Mouse (Mus musculus): ENCODE measurements around the gene Glyatl3. TPM values are rescaled to one million over a fixed set of nuclear protein-coding genes. Genes with fewer than 3 reads are reported as not detected.

Gene Glyatl3
- polyA plus RNA-seq, 1 experiment from 2014 or later = not detected

GRCm38 (mm10) chr17:40882172-40882571, 32.0 kb downstream of the Glyatl3 start:
- peaks cover 3% of the 10 kb centered on the region; the same call in 1 of the 2 replicates for H3K27me3 ChIP-seq (ENCODE audit: insufficient read depth, poor library complexity, severe bottlenecking)
- no peak overlapping the region for H3K4me3 ChIP-seq
- H3K27ac ChIP-seq = no peak overlapping the region
- WGBS = 94% methylated on average over 6 of the region's 6 CpGs
- H3K36me3 ChIP-seq = no peaks in the 10 kb centered on the region
- H3K4me1 ChIP-seq (replicated peaks) = peaks cover 6% of the 10 kb centered on the region; the same call in 1 of the 2 replicates
- DNase-seq (ENCODE audit: low spot score) = no peak
- no peaks in the 10 kb centered on the region for H3K9me3 ChIP-seq

DNA sequence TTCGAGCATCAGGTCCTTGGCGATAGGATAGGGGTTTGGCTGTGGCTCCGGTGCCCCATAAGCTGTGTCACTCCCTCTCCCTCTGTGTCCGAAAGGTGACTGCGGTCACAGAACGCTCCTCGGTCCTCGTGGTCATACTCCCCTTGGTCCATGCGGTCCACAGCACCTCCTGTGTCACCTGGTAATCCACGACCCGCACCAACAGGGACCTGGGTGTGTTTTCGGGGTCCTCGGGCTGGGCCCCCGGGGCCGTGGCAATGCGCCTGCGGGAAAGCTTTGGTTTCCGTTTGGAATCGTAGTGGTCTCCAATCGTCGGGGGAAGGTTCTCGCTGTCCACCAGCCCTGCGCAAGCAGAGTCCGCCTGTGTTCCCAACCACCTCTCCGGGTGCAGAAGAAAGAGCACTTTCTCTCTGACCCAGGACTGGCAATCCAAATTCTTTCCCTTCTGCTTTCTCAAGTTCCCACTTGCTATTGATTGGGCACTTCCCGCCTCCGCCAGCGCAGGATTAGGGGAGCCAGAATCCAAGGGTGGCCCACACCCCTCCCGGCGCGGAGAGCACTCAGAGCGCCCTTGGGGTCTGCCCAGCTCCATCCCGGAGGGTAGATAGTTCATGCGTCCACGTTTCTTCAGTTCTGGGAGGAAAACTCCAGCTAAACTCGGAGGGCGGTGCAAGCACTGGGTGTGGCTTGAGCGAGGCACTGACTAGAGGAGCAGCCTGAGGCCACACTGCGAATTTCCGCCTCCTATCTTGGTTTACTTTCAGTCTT, 34.0 kb downstream of the Glyatl3 start, which contains the start of gene 9130008F23Rik:
9130008F23Rik (minus strand) TSS at position 636 of the 768 bp plus-strand sequence.
- peaks cover 3% of the 10 kb centered on the region; the same call in 1 of the 2 replicates for H3K27me3 ChIP-seq (ENCODE audit: insufficient read depth, poor library complexity, severe bottlenecking)
- H3K9me3 ChIP-seq = no peaks in the 10 kb centered on the region
- under 1% methylated on average over 40 of the region's 40 CpGs for WGBS
- DNase-seq (ENCODE audit: low spot score) = peak; percentile 56
- H3K27ac ChIP-seq = peak within 1 kb of the TSS; percentile 84
- H3K36me3 ChIP-seq = no peaks in the 10 kb centered on the region
- peaks cover 6% of the 10 kb centered on the region; the same call in 1 of the 2 replicates for H3K4me1 ChIP-seq (replicated peaks)
- H3K4me3 ChIP-seq = peak within 1 kb of the TSS; percentile 70

DNA sequence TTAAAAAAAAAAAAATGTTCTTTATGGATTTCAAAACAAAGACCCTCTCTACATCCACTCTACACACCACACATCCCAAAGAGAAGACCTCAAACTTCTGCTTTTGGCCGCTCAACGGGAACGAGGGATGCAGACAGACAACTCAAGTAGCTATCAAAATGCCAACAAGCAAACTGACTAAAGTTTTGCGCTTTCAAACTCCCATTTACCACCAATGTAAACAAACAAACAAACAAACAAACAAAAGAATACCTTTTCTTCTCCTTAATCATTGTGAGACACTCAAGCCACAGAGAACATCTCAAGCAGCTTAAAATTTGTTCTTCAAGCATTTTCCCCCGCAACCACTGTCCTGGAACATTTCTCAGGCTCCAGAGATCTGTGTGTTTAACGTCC, 34.6 kb downstream of the Glyatl3 start:
- Histone ChIP-seq H3K27ac (peak overlapping the region; percentile 84; the same call in 1 of the 2 replicates), H3K9me3 (no peaks in the 10 kb centered on the region), H3K36me3 (no peaks in the 10 kb centered on the region), H3K4me1 (replicated peaks) (peaks cover 6% of the 10 kb centered on the region; the same call in 1 of the 2 replicates), H3K27me3 (ENCODE audit: insufficient read depth, poor library complexity, severe bottlenecking) (peaks cover 3% of the 10 kb centered on the region; the same call in 1 of the 2 replicates), H3K4me3 (peak overlapping the region; percentile 70)
- DNase-seq (ENCODE audit: low spot score) = no peak
- 6% methylated on average over 6 of the region's 6 CpGs for WGBS

GRCm38 (mm10) chr17:40877741-40878140, 36.4 kb downstream of the Glyatl3 start:
- Histone ChIP-seq H3K9me3 (no peaks in the 10 kb centered on the region), H3K4me1 (replicated peaks) (peaks cover 6% of the 10 kb centered on the region; the same call in 1 of the 2 replicates), H3K27ac (no peak overlapping the region), H3K27me3 (ENCODE audit: insufficient read depth, poor library complexity, severe bottlenecking) (peaks cover 3% of the 10 kb centered on the region; the same call in 1 of the 2 replicates), H3K4me3 (no peak overlapping the region), H3K36me3 (no peaks in the 10 kb centered on the region)
- no peak for DNase-seq (ENCODE audit: low spot score)
- 38% methylated on average over 3 of the region's 3 CpGs for WGBS

- no peaks in the 10 kb centered on the region for H3K9me3 ChIP-seq
- H3K36me3 ChIP-seq = no peaks in the 10 kb centered on the region
- no peak for DNase-seq (ENCODE audit: low spot score)
- 95% methylated on average over 1 of the region's 1 CpGs for WGBS
- peaks cover 6% of the 10 kb centered on the region; the same call in 1 of the 2 replicates for H3K4me1 ChIP-seq (replicated peaks)
- H3K27ac ChIP-seq = no peak overlapping the region
- peaks cover 3% of the 10 kb centered on the region; the same call in 1 of the 2 replicates for H3K27me3 ChIP-seq (ENCODE audit: insufficient read depth, poor library complexity, severe bottlenecking)
- H3K4me3 ChIP-seq = no peak overlapping the region
These were observed 38.6 kb downstream of the Glyatl3 start for GRCm38 (mm10) chr17:40875568-40875967.

GRCm38 (mm10) chr17:40874701-40875100, 39.4 kb downstream of the Glyatl3 start:
- Histone ChIP-seq H3K36me3 (no peaks in the 10 kb centered on the region), H3K27me3 (ENCODE audit: insufficient read depth, poor library complexity, severe bottlenecking) (peaks cover 3% of the 10 kb centered on the region; the same call in 1 of the 2 replicates), H3K27ac (no peak overlapping the region), H3K4me3 (no peak overlapping the region), H3K4me1 (replicated peaks) (peaks cover 4% of the 10 kb centered on the region; the same call in 1 of the 2 replicates), H3K9me3 (no peaks in the 10 kb centered on the region)
- no peak for DNase-seq (ENCODE audit: low spot score)
- 92% methylated on average over 3 of the region's 3 CpGs for WGBS

DNA sequence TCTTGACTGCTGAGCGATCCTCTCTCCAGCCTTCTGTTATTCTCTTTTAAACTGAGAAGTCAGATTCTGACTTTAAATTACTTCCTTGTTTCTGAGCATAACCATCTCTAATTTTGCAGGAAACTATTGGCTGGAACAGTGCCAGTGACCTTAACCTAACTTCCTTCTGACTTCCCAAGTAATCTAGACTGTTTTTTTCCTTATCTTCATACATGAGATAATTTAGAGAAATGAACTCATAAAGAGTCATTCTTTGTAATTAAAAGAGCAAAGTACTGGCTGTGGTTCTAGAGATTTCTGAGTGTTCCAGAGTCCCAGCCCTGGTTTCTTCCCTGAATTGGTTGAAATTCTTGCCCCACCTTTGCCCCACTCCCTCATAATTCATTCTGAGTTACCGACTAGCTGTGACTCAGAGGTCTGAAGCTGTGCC, 40.6 kb downstream of the Glyatl3 start:
- WGBS = 67% methylated on average over 2 of the region's 2 CpGs
- Histone ChIP-seq H3K36me3 (no peaks in the 10 kb centered on the region), H3K4me3 (no peak overlapping the region), H3K9me3 (no peaks in the 10 kb centered on the region), H3K27ac (no peak overlapping the region), H3K27me3 (ENCODE audit: insufficient read depth, poor library complexity, severe bottlenecking) (no peaks in the 10 kb centered on the region), H3K4me1 (replicated peaks) (no peaks in the 10 kb centered on the region)
- DNase-seq (ENCODE audit: low spot score) = no peak

DNA sequence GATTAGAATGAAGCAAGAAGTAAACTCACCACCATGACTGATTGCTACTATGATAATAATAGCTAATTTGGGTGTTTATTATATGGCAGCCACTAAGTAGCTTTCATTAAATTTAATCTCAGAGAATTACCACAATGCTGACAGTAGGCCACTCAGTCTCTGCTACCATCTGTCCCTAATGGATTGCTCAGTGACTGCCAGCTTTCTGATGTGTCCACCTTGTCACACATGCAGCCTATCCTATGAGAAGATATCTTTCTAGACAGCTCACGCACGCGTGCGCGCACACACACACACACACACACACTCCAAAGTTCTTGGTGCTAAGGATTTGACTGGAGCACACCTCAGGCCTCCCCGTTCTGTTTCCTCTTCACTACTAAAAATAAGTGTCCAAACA, 41.5 kb downstream of the Glyatl3 start:
- Histone ChIP-seq H3K36me3 (no peaks in the 10 kb centered on the region), H3K4me1 (replicated peaks) (no peaks in the 10 kb centered on the region), H3K4me3 (no peak overlapping the region), H3K27me3 (ENCODE audit: insufficient read depth, poor library complexity, severe bottlenecking) (no peaks in the 10 kb centered on the region), H3K27ac (no peak overlapping the region), H3K9me3 (no peaks in the 10 kb centered on the region)
- DNase-seq (ENCODE audit: low spot score) = no peak
- WGBS = 94% methylated on average over 6 of the region's 6 CpGs

GRCm38 (mm10) chr17:40868952-40869747, 45.0 kb downstream of the Glyatl3 start:
- no peaks in the 10 kb centered on the region for H3K4me1 ChIP-seq (replicated peaks)
- H3K27me3 ChIP-seq (ENCODE audit: insufficient read depth, poor library complexity, severe bottlenecking) = no peaks in the 10 kb centered on the region
- H3K4me3 ChIP-seq = no peak overlapping the region
- 78% methylated on average over 10 of the region's 10 CpGs for WGBS
- no peaks in the 10 kb centered on the region for H3K9me3 ChIP-seq
- no peak for DNase-seq (ENCODE audit: low spot score)
- no peaks in the 10 kb centered on the region for H3K36me3 ChIP-seq
- no peak overlapping the region for H3K27ac ChIP-seq

DNA sequence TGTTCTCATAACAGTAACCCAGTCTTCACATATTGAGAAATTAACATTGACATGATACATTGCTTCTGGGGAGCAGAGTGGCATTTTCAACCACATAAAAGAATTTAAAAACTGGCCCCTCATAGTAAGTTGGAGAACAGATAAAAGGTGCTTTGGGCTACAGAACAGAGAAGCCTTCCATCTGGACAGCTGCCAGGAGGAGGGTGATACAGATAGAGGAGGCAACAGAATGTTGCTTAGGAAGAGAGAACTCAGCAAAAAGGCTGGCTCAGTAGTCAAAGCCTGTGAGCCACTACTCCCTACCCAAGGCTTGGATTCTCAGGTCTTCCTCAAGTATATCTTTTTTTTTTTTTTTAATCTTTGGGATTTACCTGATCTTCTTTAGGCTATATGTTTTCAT, 59.1 kb downstream of the Glyatl3 start:
- DNase-seq (ENCODE audit: low spot score) = no peak
- no peaks in the 10 kb centered on the region for H3K27me3 ChIP-seq (ENCODE audit: insufficient read depth, poor library complexity, severe bottlenecking)
- no peak overlapping the region for H3K4me3 ChIP-seq
- H3K36me3 ChIP-seq = no peaks in the 10 kb centered on the region
- no peaks in the 10 kb centered on the region for H3K9me3 ChIP-seq
- H3K4me1 ChIP-seq (replicated peaks) = no peaks in the 10 kb centered on the region
- no peak overlapping the region for H3K27ac ChIP-seq
